Mouse (Mus musculus) erythroblast, embryonic 14.5 days (primary cell): ENCODE results near the gene Slc4a5.

Source experiments
- GATA1 ChIP-seq: IDR thresholded peaks from 2 replicates; pipeline ENCODE4 v1.6.1; 2012; ENCODE audit warnings: low read length, inconsistent platforms, mixed read lengths
- TAL1 ChIP-seq: IDR thresholded peaks from 3 replicates; pipeline ENCODE4 v1.6.1; 2012; ENCODE audit warnings: low read length, inconsistent platforms, mixed read lengths

- TF ChIP-seq TAL1: no peak
- TF ChIP-seq GATA1: no peak
Observed at GRCm38 (mm10) chr6:83211526-83211925, 8.1 kb upstream of the Slc4a5 start.
